Mouse (Mus musculus) stomach, postnatal 0 days (tissue): ENCODE data around the gene Dsp. TPM values are rescaled to one million over a fixed set of nuclear protein-coding genes. Genes with fewer than 3 reads are reported as not detected.

ENCODE experiments used
- ATAC-seq: fragments of 200-750 bp; cut with Nextera tagmentation; 2 replicates; pipeline ENCODE4 v1.8.0; 2017; ENCODE audit not compliant: low FRiP score, low TSS enrichment
- DNase-seq: peaks from one replicate; pipeline ENCODE4 v3.0.0-alpha.2; 2016; ENCODE audit warnings: low spot score
- H3K27ac ChIP-seq: fragments of 300-500 bp; sonication (generic); replicated peaks from 2 replicates; pipeline ENCODE4 v1.5.1; 2014; ENCODE audit warnings: mild to moderate bottlenecking, control low read depth
- H3K27me3 ChIP-seq: fragments of 300-500 bp; sonication (generic); 2 replicates; pipeline ENCODE4 v1.6.1; 2014; ENCODE audit warnings: low read length; ENCODE audit not compliant: control insufficient read depth, insufficient read depth
- H3K36me3 ChIP-seq: fragments of 300-500 bp; sonication (generic); 2 replicates; pipeline ENCODE4 v1.6.1; 2014; ENCODE audit warnings: low read length, mixed read lengths; ENCODE audit not compliant: control insufficient read depth, insufficient read depth
- H3K4me1 ChIP-seq: fragments of 300-500 bp; sonication (generic); replicated peaks from 2 replicates; pipeline ENCODE4 v1.6.1; 2014; ENCODE audit warnings: antibody characterized with exemption; ENCODE audit not compliant: control insufficient read depth, insufficient read depth
- H3K4me2 ChIP-seq: fragments of 300-500 bp; sonication (generic); replicated peaks from 2 replicates; pipeline ENCODE4 v1.6.1; 2014; ENCODE audit warnings: low read depth, mild to moderate bottlenecking, control low read depth, moderate library complexity
- H3K4me3 ChIP-seq: fragments of 300-500 bp; sonication (generic); 2 replicates; pipeline ENCODE4 v1.5.1; 2014; ENCODE audit warnings: low read depth, low read length, control low read depth
- H3K9ac ChIP-seq: fragments of 300-500 bp; sonication (generic); 2 replicates; pipeline ENCODE4 v1.6.1; 2014; ENCODE audit warnings: mild to moderate bottlenecking, low read length, control low read depth, mixed read lengths
- H3K9me3 ChIP-seq: fragments of 300-500 bp; sonication (generic); 2 replicates; pipeline ENCODE4 v1.6.1; 2016; ENCODE audit warnings: low read length; ENCODE audit not compliant: control insufficient read depth
- CTCF ChIP-seq: IDR thresholded peaks from 2 replicates; pipeline ENCODE4 v1.5.1; 2016; ENCODE audit warnings: antibody characterized with exemption, low read depth, mild to moderate bottlenecking, moderate library complexity
- EP300 ChIP-seq: optimal IDR thresholded peaks from 2 replicates; pipeline ENCODE3; 2016; ENCODE audit warnings: antibody characterized with exemption
- WGBS: fragments of 180-500 bp; shearing (Covaris S2); extraction: QIAGEN DNeasy Blood & Tissue Kit; methylation state at CpG from one replicate; pipeline ENCODE4 v1.1.7; 2014; 5-methylcytosine and 5-hydroxymethylcytosine counted together
- polyA plus RNA-seq: library from polyadenylated mRNA; unstranded; fragments of >200 nt; fragmentation: Nextera tagmentation; extraction: Ambion mirVana; gene quantifications from 2 replicates; pipeline ENCODE4 v1.2.1, GENCODE M21; 2015

Gene Dsp
- polyA plus RNA-seq, 1 experiment from 2014 or later = 36.5 TPM

- Histone ChIP-seq H3K27ac (peak overlapping the region; percentile 45), H3K4me1 (0 out of 2 replicates have a peak, but pooled peaks cover 2% of the 10 kb centered on the region), H3K4me3 (no peak overlapping the region), H3K4me2 (no peak overlapping the region), H3K36me3 (no peaks in the 10 kb centered on the region), H3K27me3 (no peaks in the 10 kb centered on the region), H3K9me3 (no peaks in the 10 kb centered on the region), H3K9ac (no peak overlapping the region)
- 32% methylated on average over 6 of the region's 6 CpGs for WGBS
- DNase-seq = peak; percentile 52
- no peak for ATAC-seq
- TF ChIP-seq EP300 (no peak), CTCF (no peak; the same call in 1 of the 2 replicates)
These were observed 6.5 kb downstream of the Dsp start for GRCm38 (mm10) chr13:38157635-38158034.

GRCm38 (mm10) chr13:38162002-38162401, 10.9 kb downstream of the Dsp start:
- ATAC-seq (no peak), DNase-seq (peak; percentile 48)
- H3K4me2 ChIP-seq = no peak overlapping the region
- H3K9ac ChIP-seq = no peak overlapping the region
- peak overlapping the region; percentile 70 for H3K27ac ChIP-seq
- TF ChIP-seq CTCF (peak; percentile 47), EP300 (no peak)
- H3K9me3 ChIP-seq = no peaks in the 10 kb centered on the region
- no peaks in the 10 kb centered on the region for H3K4me1 ChIP-seq
- H3K27me3 ChIP-seq = no peaks in the 10 kb centered on the region
- 64% methylated on average over 2 of the region's 2 CpGs for WGBS
- no peak overlapping the region for H3K4me3 ChIP-seq
- H3K36me3 ChIP-seq = no peaks in the 10 kb centered on the region; the same call in 1 of the 2 replicates

- Histone ChIP-seq H3K36me3 (no peaks in the 10 kb centered on the region; the same call in 1 of the 2 replicates), H3K27me3 (no peaks in the 10 kb centered on the region), H3K27ac (peak overlapping the region; percentile 70), H3K4me2 (no peak overlapping the region; the same call in 1 of the 2 replicates), H3K4me3 (no peak overlapping the region), H3K9ac (no peak overlapping the region), H3K4me1 (no peaks in the 10 kb centered on the region), H3K9me3 (no peaks in the 10 kb centered on the region)
- DNase-seq (peak; percentile 55), ATAC-seq (peak; percentile 69)
- TF ChIP-seq EP300 = peak; percentile 79
- no peak for TF ChIP-seq CTCF
- WGBS = 20% methylated on average over 11 of the region's 11 CpGs
These were observed 11.6 kb downstream of the Dsp start for GRCm38 (mm10) chr13:38162668-38163067.

- 76% methylated on average over 10 of the region's 11 CpGs for WGBS
- H3K9me3 ChIP-seq = no peaks in the 10 kb centered on the region
- no peaks in the 10 kb centered on the region for H3K4me1 ChIP-seq
- ATAC-seq (no peak), DNase-seq (no peak)
- TF ChIP-seq EP300 (no peak), CTCF (no peak)
- H3K4me3 ChIP-seq = no peak overlapping the region
- no peaks in the 10 kb centered on the region; the same call in 1 of the 2 replicates for H3K36me3 ChIP-seq
- H3K27ac ChIP-seq = no peak overlapping the region
- no peak overlapping the region for H3K4me2 ChIP-seq
- no peaks in the 10 kb centered on the region for H3K27me3 ChIP-seq
- no peak overlapping the region for H3K9ac ChIP-seq
These were observed 13.8 kb downstream of the Dsp start for GRCm38 (mm10) chr13:38164932-38165331.

GRCm38 (mm10) chr13:38167056-38167455, 16.0 kb downstream of the Dsp start:
- TF ChIP-seq CTCF = no peak
- TF ChIP-seq EP300 = no peak
- no peak overlapping the region for H3K27ac ChIP-seq
- no peak for DNase-seq
- 75% methylated on average over 3 of the region's 3 CpGs for whole genome bisulfite sequencing
- no peak overlapping the region for H3K4me2 ChIP-seq
- H3K4me3 ChIP-seq = no peak overlapping the region
- H3K9me3 ChIP-seq = no peaks in the 10 kb centered on the region
- ATAC-seq = no peak
- no peak overlapping the region for H3K9ac ChIP-seq
- 0 out of 2 replicates have a peak, but pooled peaks cover 2% of the 10 kb centered on the region for H3K4me1 ChIP-seq
- no peaks in the 10 kb centered on the region; the same call in 1 of the 2 replicates for H3K36me3 ChIP-seq
- H3K27me3 ChIP-seq = no peaks in the 10 kb centered on the region

GRCm38 (mm10) chr13:38170707-38171144, 19.6 kb downstream of the Dsp start:
- TF ChIP-seq CTCF = no peak
- no peak for TF ChIP-seq EP300
- no peak overlapping the region for H3K4me3 ChIP-seq
- no peaks in the 10 kb centered on the region for H3K27me3 ChIP-seq
- no peaks in the 10 kb centered on the region; the same call in 1 of the 2 replicates for H3K36me3 ChIP-seq
- peak overlapping the region; percentile 75 for H3K27ac ChIP-seq
- ATAC-seq = peak; percentile 90
- 0 out of 2 replicates have a peak, but pooled peaks cover 2% of the 10 kb centered on the region for H3K4me1 ChIP-seq
- H3K4me2 ChIP-seq = no peak overlapping the region
- 12% methylated on average over 4 of the region's 4 CpGs for WGBS
- no peak overlapping the region for H3K9ac ChIP-seq
- no peaks in the 10 kb centered on the region for H3K9me3 ChIP-seq
- peak; percentile 77 for DNase-seq
